Mouse (Mus musculus): ENCODE results near the gene Ms4a12. TPM values are rescaled to one million over a fixed set of nuclear protein-coding genes. Genes with fewer than 3 reads are reported as not detected.

Ms4a12 gene
- polyA plus RNA-seq, 1 experiment from 2014 or later, result not detected

GRCm38 (mm10) chr19:11234921-11235735 is 2.9 kb upstream of the Ms4a12 start:
- no peak overlapping the region for H3K9ac ChIP-seq
- H3K4me2 ChIP-seq, result no peak overlapping the region
- no peaks in the 10 kb centered on the region for H3K27me3 ChIP-seq
- no peak for ATAC-seq (ENCODE audit: low FRiP score)
- no peaks in the 10 kb centered on the region for H3K4me1 ChIP-seq (replicated peaks)
- H3K27ac ChIP-seq, result no peak overlapping the region
- 74% methylated on average over 5 of the region's 5 CpGs for WGBS
- H3K36me3 ChIP-seq, result no peaks in the 10 kb centered on the region
- no peaks in the 10 kb centered on the region for H3K9me3 ChIP-seq
- no peak overlapping the region for H3K4me3 ChIP-seq

GRCm38 (mm10) chr19:11234244-11234643 is 2.0 kb upstream of the Ms4a12 start:
- Histone ChIP-seq H3K9me3 (no peaks in the 10 kb centered on the region), H3K36me3 (no peaks in the 10 kb centered on the region), H3K4me2 (no peak overlapping the region), H3K27ac (no peak overlapping the region), H3K4me3 (no peak overlapping the region), H3K27me3 (no peaks in the 10 kb centered on the region), H3K9ac (no peak overlapping the region), H3K4me1 (replicated peaks) (no peaks in the 10 kb centered on the region)
- ATAC-seq (ENCODE audit: low FRiP score), result no peak
- WGBS, result 82% methylated on average over 5 of the region's 5 CpGs

GRCm38 (mm10) chr19:11196546-11196945 is 35.7 kb downstream of the Ms4a12 start, which contains the start of gene Ms4a13:
Gene Ms4a13, minus strand, starts transcription at chr19:11196737.
- Histone ChIP-seq H3K4me2 (no peak within 1 kb of the TSS), H3K36me3 (no peaks in the 10 kb centered on the region), H3K27me3 (no peaks in the 10 kb centered on the region), H3K27ac (no peak within 1 kb of the TSS), H3K9me3 (no peaks in the 10 kb centered on the region), H3K4me1 (replicated peaks) (no peaks in the 10 kb centered on the region), H3K9ac (no peak within 1 kb of the TSS), H3K4me3 (no peak within 1 kb of the TSS)
- ATAC-seq (ENCODE audit: low FRiP score), result no peak
- 60% methylated on average over 12 of the region's 12 CpGs for WGBS

- no peak for ATAC-seq (ENCODE audit: low FRiP score)
- 83% methylated on average over 1 of the region's 1 CpGs for WGBS
- Histone ChIP-seq H3K4me3 (no peak overlapping the region), H3K27me3 (no peaks in the 10 kb centered on the region), H3K9me3 (no peaks in the 10 kb centered on the region), H3K36me3 (no peaks in the 10 kb centered on the region), H3K4me2 (no peak overlapping the region), H3K4me1 (replicated peaks) (no peaks in the 10 kb centered on the region), H3K27ac (no peak overlapping the region), H3K9ac (no peak overlapping the region)
Observed at GRCm38 (mm10) chr19:11192552-11192951, 39.7 kb downstream of the Ms4a12 start.

GRCm38 (mm10) chr19:11184121-11184520 is 48.1 kb downstream of the Ms4a12 start:
- WGBS, result 15% methylated on average over 5 of the region's 5 CpGs
- no peaks in the 10 kb centered on the region for H3K4me1 ChIP-seq (replicated peaks)
- no peak for ATAC-seq (ENCODE audit: low FRiP score)
- no peak overlapping the region for H3K4me3 ChIP-seq
- no peak overlapping the region for H3K9ac ChIP-seq
- no peaks in the 10 kb centered on the region for H3K36me3 ChIP-seq
- no peaks in the 10 kb centered on the region for H3K9me3 ChIP-seq
- no peak overlapping the region for H3K27ac ChIP-seq
- no peak overlapping the region for H3K4me2 ChIP-seq
- H3K27me3 ChIP-seq, result no peaks in the 10 kb centered on the region

GRCm38 (mm10) chr19:11177464-11177863 is 54.8 kb downstream of the Ms4a12 start:
- no peak overlapping the region for H3K27ac ChIP-seq
- WGBS, result 69% methylated on average over 2 of the region's 2 CpGs
- H3K36me3 ChIP-seq, result no peaks in the 10 kb centered on the region

GRCm38 (mm10) chr19:11165172-11165571 is 67.1 kb downstream of the Ms4a12 start, which contains the start of gene 1700025F22Rik:
Gene 1700025F22Rik, minus strand, starts transcription at chr19:11165320.
- ATAC-seq (ENCODE audit: low FRiP score), result no peak
- 35% methylated on average over 10 of the region's 10 CpGs for WGBS

More at GRCm38 (mm10) chr19:11177464-11177863, 54.8 kb downstream of the Ms4a12 start:
- no peak overlapping the region for H3K9ac ChIP-seq
- peak; percentile 52; the same call in 1 of the 2 replicates for ATAC-seq (ENCODE audit: low FRiP score)
- H3K9me3 ChIP-seq, result no peaks in the 10 kb centered on the region
- H3K4me2 ChIP-seq, result no peak overlapping the region
- no peak overlapping the region for H3K4me3 ChIP-seq
- H3K27me3 ChIP-seq, result no peaks in the 10 kb centered on the region
- no peaks in the 10 kb centered on the region for H3K4me1 ChIP-seq (replicated peaks)

More at GRCm38 (mm10) chr19:11165172-11165571, 67.1 kb downstream of the Ms4a12 start, which contains the start of gene 1700025F22Rik:
- Histone ChIP-seq H3K27me3 (no peaks in the 10 kb centered on the region), H3K36me3 (no peaks in the 10 kb centered on the region), H3K4me3 (no peak within 1 kb of the TSS), H3K4me2 (no peak within 1 kb of the TSS), H3K4me1 (replicated peaks) (no peaks in the 10 kb centered on the region), H3K9ac (no peak within 1 kb of the TSS), H3K27ac (no peak within 1 kb of the TSS), H3K9me3 (no peaks in the 10 kb centered on the region)

Other genes with a start within 250 kb of the Ms4a12 start
- gene Ms4a15, start 239.2 kb downstream of the Ms4a12 start, polyA plus RNA-seq (2015; fragmentation: Nextera tagmentation; extraction: Ambion mirVana), result not detected in 2 replicates
- not detected in 2 replicates for gene Ms4a18, start 214.4 kb downstream of the Ms4a12 start, polyA plus RNA-seq (2015; fragmentation: Nextera tagmentation; extraction: Ambion mirVana)
- gene Ms4a8a, start 151.3 kb downstream of the Ms4a12 start, polyA plus RNA-seq (2015; fragmentation: Nextera tagmentation; extraction: Ambion mirVana), result not detected in 2 replicates
- not detected in 2 replicates for gene 1700017D01Rik, start 101.6 kb downstream of the Ms4a12 start, polyA plus RNA-seq (2015; fragmentation: Nextera tagmentation; extraction: Ambion mirVana)
- not detected in 2 replicates for gene 1700025F22Rik, start 67.1 kb downstream of the Ms4a12 start, polyA plus RNA-seq (2015; fragmentation: Nextera tagmentation; extraction: Ambion mirVana)
- gene Ms4a13, start 35.7 kb downstream of the Ms4a12 start, polyA plus RNA-seq (2015; fragmentation: Nextera tagmentation; extraction: Ambion mirVana), result not detected in 2 replicates
- gene Ms4a1, start 33.8 kb upstream of the Ms4a12 start, polyA plus RNA-seq (2015; fragmentation: Nextera tagmentation; extraction: Ambion mirVana), result not detected in 2 replicates
- gene Ms4a5, start 51.4 kb upstream of the Ms4a12 start, polyA plus RNA-seq (2015; fragmentation: Nextera tagmentation; extraction: Ambion mirVana), result not detected in 2 replicates
- gene Ms4a14, start 82.0 kb upstream of the Ms4a12 start, polyA plus RNA-seq (2015; fragmentation: Nextera tagmentation; extraction: Ambion mirVana), result 0.08 TPM in 1 of 2 replicates, not detected in the other
- gene Ms4a7, start 103.7 kb upstream of the Ms4a12 start, polyA plus RNA-seq (2015; fragmentation: Nextera tagmentation; extraction: Ambion mirVana), result 3.2 and 3.8 TPM in 2 replicates
- 2.1 and 2.6 TPM in 2 replicates for gene Ms4a4a, start 143.1 kb upstream of the Ms4a12 start, polyA plus RNA-seq (2015; fragmentation: Nextera tagmentation; extraction: Ambion mirVana)
- 0.14 and 0.44 TPM in 2 replicates for gene Ms4a4c, start 172.3 kb upstream of the Ms4a12 start, polyA plus RNA-seq (2015; fragmentation: Nextera tagmentation; extraction: Ambion mirVana)
- not detected in 2 replicates for gene Ms4a4b, start 211.1 kb upstream of the Ms4a12 start, polyA plus RNA-seq (2015; fragmentation: Nextera tagmentation; extraction: Ambion mirVana)
- 2.6 and 3.7 TPM in 2 replicates for gene Ms4a6c, start 236.9 kb upstream of the Ms4a12 start, polyA plus RNA-seq (2015; fragmentation: Nextera tagmentation; extraction: Ambion mirVana)

Data from hindbrain, embryonic 13.5 days (tissue).